Mouse (Mus musculus) G1E (cell line): ENCODE measurements at regions not wholly inside any gene's neighbourhood (a gene's known extent, or its start where the extent isn't known, plus 50 kb on each side); places are given as distances from the start of the nearest gene placed in this dataset.

Experiments used
- CTCF ChIP-seq: IDR thresholded peaks from 2 replicates; pipeline ENCODE4 v1.5.1; 2012; ENCODE audit warnings: low read depth, low read length, inconsistent platforms, mixed read lengths
- GATA1 ChIP-seq: IDR thresholded peaks from 2 replicates; pipeline ENCODE4 v1.6.1; 2012; ENCODE audit warnings: borderline replicate concordance, low read length, inconsistent platforms, mixed read lengths
- POLR2AphosphoS5 ChIP-seq: IDR thresholded peaks from 2 replicates; pipeline ENCODE4 v1.6.1; 2012; ENCODE audit warnings: low read depth, low read length, inconsistent platforms; ENCODE audit not compliant: insufficient replicate concordance
- TAL1 ChIP-seq: conservative IDR thresholded peaks from 2 replicates; pipeline ENCODE4 v1.6.1; 2012; ENCODE audit warnings: low read depth, low read length, inconsistent platforms, mixed read lengths

GRCm38 (mm10) chr11:24724259-24724937 lies 646.5 kb downstream of the Bcl11a start:
- no peak for TF ChIP-seq CTCF
- no peak for TF ChIP-seq GATA1
- TF ChIP-seq POLR2AphosphoS5: no peak
- TF ChIP-seq TAL1: no peak
